Mouse (Mus musculus) liver, embryonic 12.5 days (tissue): ENCODE measurements around the gene Gpr162. TPM values are rescaled to one million over a fixed set of nuclear protein-coding genes. Genes with fewer than 3 reads are reported as not detected.
"Not testable (repeated sequence)": the region's sequence is repeated elsewhere in the genome, so short reads cannot be mapped to it uniquely, and the experiment has no call there.

Source experiments
- ATAC-seq: fragments of 200-750 bp; cut with Nextera tagmentation; 2 replicates; pipeline ENCODE4 v1.8.0; 2017; ENCODE audit warnings: moderate number of reproducible peaks, mild to moderate bottlenecking, moderate library complexity
- H3K27ac ChIP-seq: fragments of 300-500 bp; sonication (generic); 2 replicates; pipeline ENCODE4 v1.5.1; 2016; ENCODE audit warnings: mild to moderate bottlenecking
- H3K27me3 ChIP-seq: fragments of 300-500 bp; sonication (generic); replicated peaks from 2 replicates; pipeline ENCODE4 v1.6.1; 2016; ENCODE audit warnings: mild to moderate bottlenecking, moderate library complexity
- H3K36me3 ChIP-seq: fragments of 300-500 bp; sonication (generic); 2 replicates; pipeline ENCODE4 v1.6.1; 2016; ENCODE audit warnings: mild to moderate bottlenecking, moderate library complexity
- H3K4me1 ChIP-seq: fragments of 300-500 bp; sonication (generic); 2 replicates; pipeline ENCODE4 v1.6.1; 2016
- H3K4me2 ChIP-seq: fragments of 300-500 bp; sonication (generic); 2 replicates; pipeline ENCODE4 v1.6.1; 2016; ENCODE audit warnings: mild to moderate bottlenecking, moderate library complexity
- H3K4me3 ChIP-seq: fragments of 300-500 bp; sonication (generic); 2 replicates; pipeline ENCODE4 v1.5.1; 2016; ENCODE audit warnings: mild to moderate bottlenecking, moderate library complexity
- H3K9ac ChIP-seq: fragments of 300-500 bp; sonication (generic); 2 replicates; pipeline ENCODE4 v1.6.1; 2016; ENCODE audit warnings: mild to moderate bottlenecking, moderate library complexity
- H3K9me3 ChIP-seq: fragments of 300-500 bp; sonication (generic); replicated peaks from 2 replicates; pipeline ENCODE4 v1.6.1; 2016; ENCODE audit warnings: mild to moderate bottlenecking, moderate library complexity
- WGBS: fragments of 180-500 bp; shearing (Covaris S2); methylation state at CpG from one replicate; pipeline ENCODE4 v1.1.7; 2016; ENCODE audit not compliant: insufficient replicate concordance; 5-methylcytosine and 5-hydroxymethylcytosine counted together
- polyA plus RNA-seq: library from polyadenylated mRNA; unstranded; fragments of >200 nt; fragmentation: Nextera tagmentation; extraction: Ambion mirVana; gene quantifications from 2 replicates; pipeline ENCODE4 v1.2.1, GENCODE M21; 2016

The Gpr162 gene
- polyA plus RNA-seq, 1 experiment from 2014 or later = 0.08 TPM

DNA sequence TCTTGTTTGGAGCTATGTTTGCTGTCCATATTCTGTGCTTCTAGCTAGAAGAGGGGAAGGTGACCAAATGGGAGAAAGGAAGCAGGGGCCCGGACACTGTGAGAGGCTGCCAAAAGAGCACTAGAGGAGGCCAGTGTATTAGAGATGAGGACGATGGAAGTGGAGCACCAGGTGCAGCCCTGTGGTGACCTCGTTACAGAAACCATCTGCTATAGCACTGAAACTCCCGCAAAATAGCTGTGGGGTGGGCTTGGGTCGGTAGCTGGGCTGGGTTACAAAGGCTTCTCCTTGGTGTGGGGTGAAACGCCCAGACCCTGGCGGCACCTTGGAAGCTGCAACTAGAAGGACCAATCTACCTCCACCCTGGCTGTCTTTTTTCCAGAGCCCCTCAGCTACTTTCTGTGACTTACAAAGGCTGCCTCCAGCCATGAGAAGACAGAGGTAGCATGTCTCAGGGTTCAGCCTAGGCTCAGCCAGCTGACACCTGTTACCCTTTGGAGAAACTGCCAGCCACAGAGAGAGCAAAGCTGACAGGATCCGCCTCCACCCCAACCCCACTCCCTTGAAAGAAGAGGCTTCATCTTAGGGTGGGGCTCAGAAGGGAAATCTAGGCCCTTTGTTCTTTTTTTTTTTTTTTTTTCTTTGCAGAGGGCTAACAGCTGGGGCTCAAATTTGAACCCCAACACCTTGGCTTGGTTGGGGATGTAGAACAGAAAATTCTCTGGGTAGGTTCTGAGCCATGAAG, 36.4 kb upstream of the Gpr162 start:
- Histone ChIP-seq H3K4me2 (no peak overlapping the region), H3K36me3 (no peaks in the 10 kb centered on the region), H3K4me3 (no peak overlapping the region), H3K9ac (no peak overlapping the region), H3K9me3 (no peaks in the 10 kb centered on the region), H3K27ac (no peak overlapping the region), H3K4me1 (peaks cover 15% of the 10 kb centered on the region), H3K27me3 (peaks cover 7% of the 10 kb centered on the region; the same call in 1 of the 2 replicates)
- no peak for ATAC-seq
- WGBS = 52% methylated on average over 8 of the region's 8 CpGs

DNA sequence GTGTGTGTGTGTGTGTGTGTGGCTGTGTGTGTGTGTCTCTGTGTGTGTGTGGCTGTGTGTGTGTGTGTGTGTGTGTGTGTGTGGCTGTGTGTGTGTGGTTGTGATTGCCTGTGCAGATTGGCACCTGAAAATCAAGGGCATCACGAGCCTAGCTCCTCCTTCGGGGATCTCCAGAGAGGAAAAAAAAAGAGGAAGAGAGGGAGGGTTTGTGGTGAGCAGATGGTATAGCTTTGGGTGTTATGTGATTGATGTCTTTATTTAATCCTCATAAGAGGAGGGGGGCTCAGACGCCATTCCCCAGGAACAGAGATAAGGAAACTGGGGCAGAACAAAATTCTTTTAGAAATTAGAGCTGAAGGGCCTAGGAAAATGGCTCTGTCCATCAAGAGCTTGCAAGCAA, 34.6 kb upstream of the Gpr162 start:
- H3K4me3 ChIP-seq = no peak overlapping the region
- H3K9me3 ChIP-seq = no peaks in the 10 kb centered on the region
- H3K36me3 ChIP-seq = no peaks in the 10 kb centered on the region
- no peak overlapping the region for H3K27ac ChIP-seq
- H3K4me2 ChIP-seq = no peak overlapping the region
- no peak overlapping the region for H3K9ac ChIP-seq
- no peaks in the 10 kb centered on the region for H3K27me3 ChIP-seq
- WGBS = 19% methylated on average over 3 of the region's 3 CpGs
- H3K4me1 ChIP-seq = no peaks in the 10 kb centered on the region
- no peak for ATAC-seq

GRCm38 (mm10) chr6:124894113-124894512, 30.3 kb upstream of the Gpr162 start:
- not testable (repeated sequence) for H3K27ac ChIP-seq, H3K27me3 ChIP-seq, H3K4me3 ChIP-seq, H3K9me3 ChIP-seq, H3K36me3 ChIP-seq, H3K4me1 ChIP-seq, H3K9ac ChIP-seq, ATAC-seq, H3K4me2 ChIP-seq
- WGBS = 74% methylated on average over 2 of the region's 2 CpGs

GRCm38 (mm10) chr6:124890997-124891396, 27.2 kb upstream of the Gpr162 start:
- H3K9ac ChIP-seq = no peak overlapping the region
- 46% methylated on average over 6 of the region's 6 CpGs for WGBS
- ATAC-seq = no peak

DNA sequence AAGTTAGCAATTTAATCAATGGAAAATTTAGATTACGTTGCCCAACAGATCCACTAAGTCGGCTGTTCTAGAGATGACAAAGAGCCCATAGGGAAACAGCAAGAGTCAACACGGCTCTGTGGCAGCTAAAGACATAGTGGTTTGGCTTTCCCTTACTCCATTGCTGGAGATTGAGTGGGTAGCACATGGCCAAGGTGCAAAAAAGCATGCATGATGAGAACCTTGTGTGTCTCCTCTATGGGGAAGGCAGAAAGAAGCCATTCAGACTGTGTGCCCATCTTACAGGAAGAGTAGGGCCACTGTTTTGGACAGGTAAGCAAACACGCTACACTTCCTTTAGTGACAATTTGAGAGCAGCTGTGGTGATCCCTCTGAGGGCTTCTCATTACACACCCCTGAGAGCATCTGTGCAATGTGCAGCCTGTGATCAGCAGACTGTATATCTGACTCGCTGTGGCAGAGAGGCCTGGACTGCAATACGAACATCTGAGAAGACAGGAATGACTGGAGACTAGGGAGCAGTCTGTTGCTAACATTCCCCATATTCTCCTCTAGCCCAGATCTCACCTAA, 24.9 kb upstream of the Gpr162 start:
- no peak overlapping the region for H3K9ac ChIP-seq
- no peak for ATAC-seq
- H3K27ac ChIP-seq = no peak overlapping the region
- no peaks in the 10 kb centered on the region for H3K4me1 ChIP-seq
- WGBS = 78% methylated on average over 6 of the region's 6 CpGs
- H3K4me2 ChIP-seq = no peak overlapping the region
- H3K4me3 ChIP-seq = no peak overlapping the region
- no peaks in the 10 kb centered on the region for H3K9me3 ChIP-seq
- no peaks in the 10 kb centered on the region for H3K36me3 ChIP-seq
- no peaks in the 10 kb centered on the region for H3K27me3 ChIP-seq

More at GRCm38 (mm10) chr6:124890997-124891396, 27.2 kb upstream of the Gpr162 start:
- H3K4me3 ChIP-seq = no peak overlapping the region
- H3K36me3 ChIP-seq = no peaks in the 10 kb centered on the region
- H3K9me3 ChIP-seq = no peaks in the 10 kb centered on the region
- H3K4me1 ChIP-seq = no peaks in the 10 kb centered on the region
- H3K27me3 ChIP-seq = no peaks in the 10 kb centered on the region
- H3K4me2 ChIP-seq = no peak overlapping the region
- H3K27ac ChIP-seq = no peak overlapping the region

DNA sequence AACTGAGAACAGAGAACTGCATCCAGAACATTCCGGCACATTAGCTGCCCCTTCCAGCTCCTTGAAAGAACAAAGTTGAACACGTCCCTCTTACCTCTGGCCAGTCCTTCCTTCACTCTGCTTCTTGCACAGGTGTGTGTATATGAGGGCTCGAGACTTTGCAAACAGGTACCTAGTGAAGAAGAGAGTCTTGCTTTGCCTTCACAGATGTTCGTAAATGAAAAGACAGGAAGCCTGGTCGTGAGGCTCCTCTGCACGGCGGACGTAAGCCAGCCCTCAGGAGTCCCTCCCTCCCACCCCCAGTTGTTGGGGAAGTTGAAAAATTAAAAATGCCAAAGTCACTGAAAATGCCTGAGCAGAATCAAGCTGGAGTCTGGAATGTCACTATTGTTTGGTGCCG, 24.2 kb upstream of the Gpr162 start, which contains the start of gene Cd4:
TSS of gene Cd4 (minus strand) at position 236 of the 400 bp plus-strand sequence.
- no peaks in the 10 kb centered on the region for H3K9me3 ChIP-seq
- no peaks in the 10 kb centered on the region for H3K4me1 ChIP-seq
- H3K27me3 ChIP-seq = no peaks in the 10 kb centered on the region
- no peak within 1 kb of the TSS for H3K27ac ChIP-seq
- H3K9ac ChIP-seq = no peak within 1 kb of the TSS
- no peak within 1 kb of the TSS for H3K4me2 ChIP-seq
- no peak for ATAC-seq
- WGBS = 70% methylated on average over 9 of the region's 9 CpGs
- H3K36me3 ChIP-seq = no peaks in the 10 kb centered on the region
- no peak within 1 kb of the TSS for H3K4me3 ChIP-seq

GRCm38 (mm10) chr6:124885956-124886381, 22.2 kb upstream of the Gpr162 start:
- no peak overlapping the region for H3K9ac ChIP-seq
- H3K4me1 ChIP-seq = no peaks in the 10 kb centered on the region
- no peak overlapping the region for H3K4me3 ChIP-seq
- H3K27ac ChIP-seq = no peak overlapping the region
- no peak overlapping the region for H3K4me2 ChIP-seq
- no peak for ATAC-seq
- no peaks in the 10 kb centered on the region for H3K36me3 ChIP-seq
- no peaks in the 10 kb centered on the region for H3K9me3 ChIP-seq
- no peaks in the 10 kb centered on the region for H3K27me3 ChIP-seq
- 69% methylated on average over 8 of the region's 8 CpGs for WGBS

- Histone ChIP-seq H3K27me3 (no peaks in the 10 kb centered on the region), H3K4me3 (no peak overlapping the region), H3K9me3 (no peaks in the 10 kb centered on the region), H3K27ac (no peak overlapping the region), H3K9ac (no peak overlapping the region), H3K4me2 (no peak overlapping the region), H3K36me3 (no peaks in the 10 kb centered on the region), H3K4me1 (no peaks in the 10 kb centered on the region)
- no peak for ATAC-seq
- 46% methylated on average over 10 of the region's 10 CpGs for WGBS
These were observed 21.1 kb upstream of the Gpr162 start for GRCm38 (mm10) chr6:124884714-124885500.

DNA sequence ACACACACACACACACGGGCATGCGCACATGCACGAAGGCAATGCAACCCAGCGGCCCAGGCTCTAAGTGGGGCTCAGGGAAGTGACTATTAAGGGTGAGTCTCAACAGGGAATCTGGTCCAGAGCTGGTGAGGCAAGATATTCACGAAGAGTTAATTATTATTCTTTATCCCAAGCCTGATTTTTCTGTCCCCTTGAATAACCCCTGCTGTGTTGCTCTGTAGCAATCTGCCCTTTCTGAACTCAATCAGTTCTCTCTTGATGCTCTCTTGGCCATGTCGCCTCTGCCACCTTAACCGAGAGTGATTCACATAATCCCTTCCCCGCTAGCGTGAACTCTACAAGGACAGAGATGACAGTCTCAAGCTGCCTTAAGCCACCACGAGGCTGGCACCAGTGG, 19.6 kb upstream of the Gpr162 start:
- Histone ChIP-seq H3K27ac (no peak overlapping the region), H3K9me3 (no peaks in the 10 kb centered on the region), H3K4me3 (no peak overlapping the region), H3K4me2 (no peak overlapping the region), H3K36me3 (no peaks in the 10 kb centered on the region), H3K4me1 (no peaks in the 10 kb centered on the region), H3K27me3 (0 out of 2 replicates have a peak, but pooled peaks cover 4% of the 10 kb centered on the region), H3K9ac (no peak overlapping the region)
- 71% methylated on average over 10 of the region's 10 CpGs for WGBS
- ATAC-seq = no peak

DNA sequence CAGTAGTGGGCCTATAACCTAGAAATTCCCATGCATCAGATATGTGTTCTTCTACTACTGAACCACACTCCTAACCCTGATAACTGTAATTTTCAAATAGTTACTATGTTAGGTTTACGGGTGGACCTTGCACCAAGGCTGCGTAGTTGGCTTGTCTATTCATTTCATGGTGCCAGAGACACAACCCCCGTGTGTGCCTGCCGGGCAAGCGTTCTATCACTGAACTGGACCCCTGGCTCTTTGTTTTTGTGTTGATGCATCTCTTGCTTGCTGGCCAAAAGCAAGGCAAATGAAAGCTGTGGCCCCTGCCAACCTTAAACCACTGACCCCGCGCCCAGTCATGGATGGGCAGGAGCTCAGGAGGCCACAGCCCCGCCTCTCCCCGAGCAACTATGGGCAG, 18.0 kb upstream of the Gpr162 start:
- ATAC-seq = no peak
- WGBS = 76% methylated on average over 9 of the region's 9 CpGs
- Histone ChIP-seq H3K4me3 (no peak overlapping the region), H3K27ac (no peak overlapping the region), H3K9ac (no peak overlapping the region), H3K4me1 (no peaks in the 10 kb centered on the region), H3K4me2 (no peak overlapping the region), H3K36me3 (no peaks in the 10 kb centered on the region), H3K9me3 (no peaks in the 10 kb centered on the region), H3K27me3 (0 out of 2 replicates have a peak, but pooled peaks cover 4% of the 10 kb centered on the region)

DNA sequence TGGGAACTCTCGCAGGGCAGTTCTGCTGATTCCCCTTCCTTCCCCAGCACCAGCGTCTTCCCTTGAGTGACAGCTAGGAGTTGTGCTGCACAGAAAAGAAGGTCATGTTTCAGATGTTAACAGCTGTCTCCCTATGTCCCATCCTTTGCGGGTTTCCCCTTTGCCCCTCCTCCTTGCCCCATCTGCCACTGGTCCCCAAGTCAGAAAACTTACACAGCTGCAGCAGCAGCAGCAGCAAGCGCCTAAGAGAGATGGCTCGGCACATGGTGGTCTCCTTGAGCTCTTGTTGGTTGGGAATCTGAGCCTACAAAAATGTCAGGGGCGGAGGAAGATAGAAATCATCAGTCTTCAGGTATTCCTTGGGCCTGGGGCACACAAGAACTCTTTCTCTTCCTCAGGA, 15.6 kb upstream of the Gpr162 start:
- Histone ChIP-seq H3K36me3 (no peaks in the 10 kb centered on the region), H3K4me2 (no peak overlapping the region), H3K9ac (no peak overlapping the region), H3K27me3 (0 out of 2 replicates have a peak, but pooled peaks cover 9% of the 10 kb centered on the region), H3K27ac (no peak overlapping the region), H3K9me3 (no peaks in the 10 kb centered on the region), H3K4me1 (no peaks in the 10 kb centered on the region), H3K4me3 (no peak overlapping the region)
- no peak for ATAC-seq
- WGBS = 46% methylated on average over 6 of the region's 6 CpGs

GRCm38 (mm10) chr6:124874348-124874747, 10.6 kb upstream of the Gpr162 start:
- no peak overlapping the region for H3K4me2 ChIP-seq
- 20% methylated on average over 2 of the region's 3 CpGs for WGBS
- no peak for ATAC-seq
- 0 out of 2 replicates have a peak, but pooled peaks cover 15% of the 10 kb centered on the region for H3K27me3 ChIP-seq
- no peak overlapping the region for H3K27ac ChIP-seq
- H3K4me1 ChIP-seq = no peaks in the 10 kb centered on the region
- no peaks in the 10 kb centered on the region for H3K9me3 ChIP-seq
- H3K4me3 ChIP-seq = no peak overlapping the region
- H3K9ac ChIP-seq = no peak overlapping the region
- no peaks in the 10 kb centered on the region for H3K36me3 ChIP-seq
